Mouse (Mus musculus) Patski (cell line): ENCODE measurements around the gene Tat. TPM values are rescaled to one million over a fixed set of nuclear protein-coding genes. Genes with fewer than 3 reads are reported as not detected.
A peak's percentile ranks its signal among the peaks of the same experiment; 100 is the strongest.
"Not testable (repeated sequence)": the region's sequence is repeated elsewhere in the genome, so short reads cannot be mapped to it uniquely, and the experiment has no call there.

ENCODE experiments used
- ATAC-seq: fragments of 100-300 bp; one replicate; pipeline ENCODE4 v1.8.0; 2021
- CTCF ChIA-PET: fragments of 350-600 bp; sonication (Branson Sonifier 250); formaldehyde crosslinking; loops from one replicate; lab custom pipeline; 2022; ENCODE audit warnings: inconsistent platforms; lab: Charles Lee
- POLR2A ChIA-PET: fragments of 350-600 bp; sonication (Branson Sonifier 250); formaldehyde crosslinking; loops from one replicate; lab custom pipeline; 2022; ENCODE audit warnings: antibody characterized with exemption, inconsistent platforms; lab: Charles Lee
- DNase-seq: peaks from one replicate; pipeline ENCODE4 v3.0.0-alpha.2; 2011; ENCODE audit warnings: low read depth, low spot score
- H3K27me3 ChIP-seq: fragments of 371-371 bp; one replicate; pipeline ENCODE4 v1.5.1; 2021
- CTCF ChIP-seq: fragments of 100-300 bp; IDR thresholded peaks from one replicate; pipeline ENCODE4 v1.5.1; 2021
- in situ Hi-C: fragments of 300-500 bp; cut with MboI; formaldehyde crosslinking; loops from 3 replicates; pipeline ENCODE4 v1.11.1; 2018; ENCODE audit warnings: low pct_unique_long_range_greater_than_20kb, mixed read lengths
- polyA plus RNA-seq: library from polyadenylated mRNA; unstranded; gene quantifications from one replicate; pipeline ENCODE4 v1.2.3, GENCODE M21; 2021

Tat gene
- polyA plus RNA-seq, 1 experiment from 2014 or later, result 0.04 TPM

- peaks cover 6% of the 10 kb centered on the region for H3K27me3 ChIP-seq
- ATAC-seq, result no peak
- ChIA-PET POLR2A (no interaction called here), CTCF (interaction anchor here (4.5 kb wide), 1 partner anchor 29 kb away, joined by 22 read pairs; no protein-coding TSS in a partner anchor)
- in situ Hi-C loops, result no loop called here
- TF ChIP-seq CTCF, result no peak
- no peak for DNase-seq
These were observed 9.7 kb downstream of the Tat start for GRCm38 (mm10) chr8:109999974-110000373.

GRCm38 (mm10) chr8:110002953-110003352 lies 12.7 kb downstream of the Tat start:
- ChIA-PET POLR2A (no interaction called here), CTCF (interaction anchor here (1.6 to 4.5 kb wide), 2 partner anchors 15 to 32 kb away, joined by 3 to 22 read pairs; no protein-coding TSS in a partner anchor)
- TF ChIP-seq CTCF, result peak; percentile 80
- ATAC-seq (no peak), DNase-seq (no peak)
- H3K27me3 ChIP-seq, result peaks cover 6% of the 10 kb centered on the region
- in situ Hi-C loops, result no loop called here

- in situ Hi-C loops, result no loop called here
- TF ChIP-seq CTCF, result no peak
- ATAC-seq, result no peak
- DNase-seq, result no peak
- ChIA-PET CTCF (interaction anchor here (4.5 kb wide), 1 partner anchor 33 kb away, joined by 22 read pairs; no protein-coding TSS in a partner anchor), POLR2A (no interaction called here)
- H3K27me3 ChIP-seq, result peaks cover 6% of the 10 kb centered on the region
These were observed 14.1 kb downstream of the Tat start for GRCm38 (mm10) chr8:110004300-110004699.

- no peak for TF ChIP-seq CTCF
- ATAC-seq (no peak), DNase-seq (no peak)
- CTCF ChIA-PET, result no interaction called here
- in situ Hi-C loops, result no loop called here
- H3K27me3 ChIP-seq, result peaks cover 9% of the 10 kb centered on the region
- POLR2A ChIA-PET, result no interaction called here
These were observed 16.2 kb downstream of the Tat start for GRCm38 (mm10) chr8:110006312-110007023.

- no peak for TF ChIP-seq CTCF
- H3K27me3 ChIP-seq, result peaks cover 9% of the 10 kb centered on the region
- ChIA-PET CTCF (no interaction called here), POLR2A (no interaction called here)
- in situ Hi-C loops, result no loop called here
- ATAC-seq, result no peak
- no peak for DNase-seq
These were observed 18.2 kb downstream of the Tat start for GRCm38 (mm10) chr8:110008228-110008994.

- CTCF ChIA-PET, result no interaction called here
- no peak for ATAC-seq
- no peak for DNase-seq
- POLR2A ChIA-PET, result no interaction called here
- H3K27me3 ChIP-seq, result peaks cover 10% of the 10 kb centered on the region
- in situ Hi-C loops, result no loop called here
- TF ChIP-seq CTCF, result no peak
These were observed 18.8 kb downstream of the Tat start for GRCm38 (mm10) chr8:110008995-110009446.

- CTCF ChIA-PET, result interaction anchor here (0.9 to 1.4 kb wide), 2 partner anchors 58 to 60 kb away, joined by 5 to 6 read pairs; no protein-coding TSS in a partner anchor
- no peak for DNase-seq
These were observed 20.6 kb downstream of the Tat start for GRCm38 (mm10) chr8:110010868-110011267.

GRCm38 (mm10) chr8:110022081-110022480 lies 31.8 kb downstream of the Tat start:
- H3K27me3 ChIP-seq, result no peaks in the 10 kb centered on the region
- CTCF ChIA-PET, result no interaction called here
- POLR2A ChIA-PET, result interaction anchor here (0.6 kb wide), 1 partner anchor 17 kb away, joined by 6 read pairs; no protein-coding TSS in a partner anchor
- no peak for ATAC-seq
- TF ChIP-seq CTCF, result no peak
- no peak for DNase-seq
- in situ Hi-C loops, result no loop called here

More at GRCm38 (mm10) chr8:110010868-110011267, 20.6 kb downstream of the Tat start:
- POLR2A ChIA-PET, result no interaction called here
- peaks cover 15% of the 10 kb centered on the region for H3K27me3 ChIP-seq
- in situ Hi-C loops, result no loop called here
- TF ChIP-seq CTCF, result peak; percentile 70
- no peak for ATAC-seq

GRCm38 (mm10) chr8:110022768-110023344 lies 32.6 kb downstream of the Tat start:
- POLR2A ChIA-PET, result interaction anchor here (0.6 kb wide), 1 partner anchor 16 kb away, joined by 6 read pairs; no protein-coding TSS in a partner anchor
- no peak for TF ChIP-seq CTCF
- no peak for DNase-seq
- in situ Hi-C loops, result no loop called here
- ATAC-seq, result no peak
- H3K27me3 ChIP-seq, result no peaks in the 10 kb centered on the region
- CTCF ChIA-PET, result no interaction called here

- H3K27me3 ChIP-seq, ATAC-seq, in situ Hi-C loops, DNase-seq, CTCF ChIA-PET: not testable (repeated sequence)
- POLR2A ChIA-PET, result interaction anchor here (0.7 kb wide), 1 partner anchor 789 kb away, joined by 3 read pairs; no protein-coding TSS in a partner anchor
These were observed 43.5 kb downstream of the Tat start for GRCm38 (mm10) chr8:110033771-110034170.
